Mouse (Mus musculus) R1 (cell line): ENCODE measurements at regions not wholly inside any gene's neighbourhood (a gene's known extent, or its start where the extent isn't known, plus 50 kb on each side); places are given as distances from the start of the nearest gene placed in this dataset.

ENCODE experiments used
- DNase-seq: peaks from one replicate; pipeline ENCODE4 v3.0.0-alpha.2; 2018; ENCODE audit warnings: low read depth, low spot score

- no peak for DNase-seq
These were observed 50.0 kb upstream of the Podxl start for GRCm38 (mm10) chr6:31613590-31614319.
